32 mouse cellular contexts compared by ENCODE assay signal in the genomic region with DNA sequence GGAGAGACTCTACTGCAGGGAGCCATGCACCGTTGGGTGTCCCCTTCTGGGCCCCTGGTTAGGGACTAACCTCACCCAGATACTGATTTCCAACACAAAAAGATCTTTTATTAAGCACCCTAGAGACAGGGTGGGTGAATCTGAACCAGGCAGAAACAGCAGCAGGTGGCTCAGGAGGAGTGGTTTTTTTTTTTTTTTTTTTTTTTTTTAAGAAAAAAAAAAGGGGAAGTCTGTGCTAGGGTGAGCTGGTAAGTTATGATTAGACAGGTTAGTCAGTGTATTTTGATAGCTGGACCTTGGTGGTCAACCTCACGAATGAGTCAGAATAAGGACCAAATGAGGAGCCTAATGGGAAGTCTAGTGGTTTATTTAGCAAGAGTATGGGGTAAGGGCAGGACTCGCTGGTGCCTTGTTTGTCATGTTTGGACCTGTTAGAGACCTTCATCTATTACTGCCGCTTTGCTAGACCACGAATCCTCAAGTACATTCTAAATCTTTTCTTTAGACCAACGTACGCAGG. TPM values are rescaled to one million over a fixed set of nuclear protein-coding genes. Genes with fewer than 3 reads are reported as not detected.
"Had no signal": no experiment of that assay in that cellular context is flagged by ENCODE, and none has a peak within 500 bp of the region (broad histone marks: within the 10 kb centered on the region; RNA-seq: fewer than 3 reads in every experiment).

No protein-coding gene starts in this region.

- H3K9me3 ChIP-seq: limb, embryonic 12.5 days; limb, embryonic 15.5 days; neural tube, embryonic 13.5 days; stomach, embryonic 15.5 days had no signal

- H3K4me2 ChIP-seq: limb, embryonic 12.5 days; limb, embryonic 15.5 days; liver, embryonic 11.5 days; lung, embryonic 14.5 days; midbrain, embryonic 11.5 days; neural tube, embryonic 13.5 days; stomach, embryonic 15.5 days had no signal

- H3K4me3 ChIP-seq: limb, embryonic 12.5 days; limb, embryonic 15.5 days; neural tube, embryonic 13.5 days; stomach, embryonic 15.5 days had no signal

- H3K36me3 ChIP-seq: limb, embryonic 12.5 days; limb, embryonic 15.5 days; neural tube, embryonic 13.5 days; stomach, embryonic 15.5 days had no signal

- H3K27ac ChIP-seq: limb, embryonic 12.5 days; limb, embryonic 15.5 days; liver, embryonic 14.5 days; macrophage; neural tube, embryonic 13.5 days; stomach, embryonic 15.5 days had no signal

- DNase-seq: kidney, adult 18-20 months; kidney, adult 9 months; kidney, postnatal 14 days; kidney, postnatal 4 days; left cerebral cortex, postnatal 4 days; liver, postnatal 0 days; lung, embryonic 14.5 days; midbrain, embryonic 14.5 days; right cerebral cortex, adult 18-20 months; right cerebral cortex, postnatal 14 days; spleen, adult 18-20 months; thymus, adult 2 months; thymus, postnatal 14 days; thymus, postnatal 4 days had no signal

- ATAC-seq: liver, postnatal 0 days; lung, postnatal 0 days had no signal

- H3K9ac ChIP-seq: limb, embryonic 12.5 days; limb, embryonic 15.5 days; liver, embryonic 14.5 days; liver, postnatal 0 days; lung, embryonic 14.5 days; neural tube, embryonic 13.5 days; stomach, embryonic 15.5 days had no signal

- H3K4me1 ChIP-seq: limb, embryonic 12.5 days; limb, embryonic 15.5 days; neural tube, embryonic 13.5 days; stomach, embryonic 15.5 days had no signal

- H3K27me3 ChIP-seq: limb, embryonic 12.5 days; limb, embryonic 15.5 days; neural tube, embryonic 13.5 days; stomach, embryonic 15.5 days had no signal

RNA-seq across cellular contexts. Expression of gene 5830411N06Rik, which starts 6.8 kb away (rescaled TPM):
- total RNA-seq: left cerebral cortex, postnatal 14 days; left cerebral cortex, postnatal 4 days; megakaryocyte-erythroid progenitor cell, adult 5-6 weeks; midbrain, postnatal 0 days had no signal
- polyA plus RNA-seq: kidney, embryonic 16.5 days; limb, embryonic 12.5 days; limb, embryonic 15.5 days; liver, embryonic 11.5 days; liver, embryonic 14.5 days; liver, postnatal 0 days; lung, embryonic 14.5 days; lung, postnatal 0 days; macrophage; midbrain, embryonic 11.5 days; midbrain, embryonic 14.5 days; midbrain, postnatal 0 days; neural tube, embryonic 13.5 days; stomach, embryonic 15.5 days had no signal

RNA-seq across cellular contexts. Expression of gene Cd163l1, which starts 35.8 kb away (rescaled TPM):
- total RNA-seq: midbrain, postnatal 0 days had no signal
- polyA plus RNA-seq: limb, embryonic 12.5 days; limb, embryonic 15.5 days; liver, embryonic 11.5 days; lung, embryonic 14.5 days; macrophage; midbrain, embryonic 11.5 days; midbrain, embryonic 14.5 days; midbrain, postnatal 0 days; neural tube, embryonic 13.5 days had no signal

RNA-seq across cellular contexts. Expression of gene Olfr524, which starts 48.1 kb away (rescaled TPM):
- total RNA-seq: layer of hippocampus, adult 18-20 months; layer of hippocampus, postnatal 14 days; left cerebral cortex, adult 8-10 months; left cerebral cortex, postnatal 14 days; left cerebral cortex, postnatal 4 days; megakaryocyte-erythroid progenitor cell, adult 5-6 weeks; midbrain, postnatal 0 days; neutrophil, adult 5-6 weeks had no signal
- polyA plus RNA-seq: kidney, embryonic 16.5 days; limb, embryonic 12.5 days; limb, embryonic 15.5 days; liver, embryonic 11.5 days; liver, embryonic 14.5 days; liver, postnatal 0 days; lung, embryonic 14.5 days; lung, postnatal 0 days; macrophage; midbrain, embryonic 11.5 days; midbrain, embryonic 14.5 days; midbrain, postnatal 0 days; neural tube, embryonic 13.5 days; stomach, embryonic 15.5 days; testis, adult 2 months had no signal
